Mouse (Mus musculus) liver, embryonic 11.5 days (tissue): ENCODE results near the gene Gp9. TPM values are rescaled to one million over a fixed set of nuclear protein-coding genes. Genes with fewer than 3 reads are reported as not detected.
"Not testable (repeated sequence)": the region's sequence is repeated elsewhere in the genome, so short reads cannot be mapped to it uniquely, and the experiment has no call there.

Experiments
- ATAC-seq: fragments of 200-750 bp; cut with Nextera tagmentation; replicated peaks from 2 replicates; pipeline ENCODE4 v1.8.0; 2017; ENCODE audit warnings: moderate number of reproducible peaks, mild to moderate bottlenecking, moderate TSS enrichment, moderate library complexity; ENCODE audit not compliant: low FRiP score
- DNase-seq: peaks from one replicate; pipeline ENCODE4 v3.0.0-alpha.2; 2017; ENCODE audit warnings: low spot score
- H3K27ac ChIP-seq: fragments of 300-500 bp; sonication (generic); 2 replicates; pipeline ENCODE4 v1.5.1; 2014; ENCODE audit warnings: mild to moderate bottlenecking, low read depth, low read length, control low read depth
- H3K27me3 ChIP-seq: fragments of 300-500 bp; sonication (generic); replicated peaks from 2 replicates; pipeline ENCODE4 v1.6.1; 2014; ENCODE audit warnings: low read length, mixed read lengths; ENCODE audit not compliant: control insufficient read depth, insufficient read depth
- H3K36me3 ChIP-seq: fragments of 300-500 bp; sonication (generic); 2 replicates; pipeline ENCODE4 v1.6.1; 2014; ENCODE audit warnings: mild to moderate bottlenecking, low read length, moderate library complexity, mixed read lengths; ENCODE audit not compliant: control insufficient read depth, insufficient read depth
- H3K4me1 ChIP-seq: fragments of 300-500 bp; sonication (generic); replicated peaks from 2 replicates; pipeline ENCODE4 v1.6.1; 2014; ENCODE audit warnings: low read length, mixed read lengths; ENCODE audit not compliant: control insufficient read depth, insufficient read depth
- H3K4me2 ChIP-seq: fragments of 300-500 bp; sonication (generic); 2 replicates; pipeline ENCODE4 v1.6.1; 2014; ENCODE audit warnings: mild to moderate bottlenecking, control low read depth, moderate library complexity
- H3K4me3 ChIP-seq: fragments of 300-500 bp; sonication (generic); 2 replicates; pipeline ENCODE4 v1.5.1; 2014; ENCODE audit warnings: low read depth, low read length, control low read depth
- H3K9ac ChIP-seq: fragments of 300-500 bp; sonication (generic); 2 replicates; pipeline ENCODE4 v1.6.1; 2014; ENCODE audit warnings: low read depth, low read length, control low read depth
- H3K9me3 ChIP-seq: fragments of 300-500 bp; sonication (generic); 2 replicates; pipeline ENCODE4 v1.6.1; 2016; ENCODE audit warnings: low read length, inconsistent platforms, mixed read lengths; ENCODE audit not compliant: control insufficient read depth
- WGBS: fragments of 180-500 bp; shearing (Covaris S2); extraction: QIAGEN DNeasy Blood & Tissue Kit; methylation state at CpG from one replicate; pipeline ENCODE4 v1.1.7; 2014; 5-methylcytosine and 5-hydroxymethylcytosine counted together
- polyA plus RNA-seq: library from polyadenylated mRNA; unstranded; fragments of >200 nt; fragmentation: Nextera tagmentation; extraction: Ambion mirVana; gene quantifications from 2 replicates; pipeline ENCODE4 v1.2.1, GENCODE M21; 2014

The Gp9 gene
- polyA plus RNA-seq, 1 experiment from 2014 or later = 37.3 TPM

DNA sequence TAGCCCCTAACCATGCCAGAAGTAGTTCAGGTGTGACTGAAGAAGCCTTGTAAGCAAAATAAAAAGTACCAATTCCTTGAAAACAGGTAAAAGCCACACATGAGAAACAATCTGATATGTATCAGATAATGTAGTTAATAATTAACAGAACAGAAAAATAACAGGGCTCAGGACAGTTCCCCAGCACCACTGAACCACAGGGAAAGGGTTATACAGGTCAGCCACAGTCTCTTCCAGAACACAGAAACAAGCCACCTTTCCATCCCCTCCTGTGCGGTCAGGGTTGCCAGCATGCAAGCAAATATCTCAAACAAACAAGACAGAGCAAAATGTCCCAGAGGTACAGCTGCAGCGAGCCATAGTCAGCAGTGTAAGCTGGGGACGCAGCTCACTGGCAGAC is 18.5 kb upstream of the Gp9 start:
- Histone ChIP-seq H3K4me1 (peaks cover 11% of the 10 kb centered on the region), H3K27me3 (no peaks in the 10 kb centered on the region), H3K4me2 (no peak overlapping the region), H3K9ac (no peak overlapping the region), H3K9me3 (no peaks in the 10 kb centered on the region), H3K36me3 (no peaks in the 10 kb centered on the region), H3K4me3 (no peak overlapping the region), H3K27ac (peak overlapping the region; percentile 28; the same call in 1 of the 2 replicates)
- ATAC-seq (no peak), DNase-seq (no peak)
- WGBS = 68% methylated on average over 3 of the region's 3 CpGs

DNA sequence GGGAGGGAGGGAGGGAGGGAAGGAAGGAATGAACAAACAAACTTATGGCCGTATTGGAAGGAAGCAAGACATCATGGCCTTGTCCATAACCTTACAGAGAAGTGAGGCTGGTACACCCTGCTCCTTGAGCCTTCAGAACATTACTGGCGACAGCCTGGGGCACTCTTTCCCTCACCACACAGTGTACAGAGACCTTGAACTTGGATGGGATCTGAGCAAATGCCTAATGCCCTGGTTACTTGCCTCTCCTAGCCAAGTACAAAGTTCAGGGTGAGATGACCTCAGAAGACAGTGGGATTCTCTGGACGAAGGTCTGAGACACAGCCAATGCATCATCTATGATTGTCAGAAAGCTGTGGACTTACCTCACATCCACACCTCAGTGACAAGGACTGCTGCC is 18.0 kb upstream of the Gp9 start:
- DNase-seq = no peak
- H3K27ac ChIP-seq = peak overlapping the region; percentile 28; the same call in 1 of the 2 replicates
- H3K4me2 ChIP-seq = no peak overlapping the region

DNA sequence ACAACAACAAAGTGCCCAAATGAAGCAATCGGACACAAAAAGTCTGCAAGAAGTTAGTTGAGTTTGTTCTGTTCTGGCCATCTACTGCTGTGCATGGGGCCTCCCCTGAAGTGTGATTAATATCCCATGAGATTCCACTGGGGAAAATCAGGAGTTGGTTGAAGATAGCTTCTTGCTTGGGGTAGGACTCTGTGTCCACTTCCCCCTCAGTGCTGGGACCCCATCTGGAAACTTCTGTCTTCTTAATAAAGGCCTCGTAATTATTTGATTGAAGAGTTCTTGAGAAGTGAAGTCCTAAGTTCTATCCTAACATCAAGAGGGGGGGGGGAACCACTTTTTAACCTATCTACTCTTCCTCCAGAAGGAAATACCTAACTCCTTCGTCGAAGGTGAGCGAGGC is 15.7 kb upstream of the Gp9 start:
- Histone ChIP-seq H3K4me3 (no peak overlapping the region), H3K27ac (peak overlapping the region; percentile 85), H3K36me3 (no peaks in the 10 kb centered on the region), H3K9me3 (no peaks in the 10 kb centered on the region), H3K4me2 (no peak overlapping the region), H3K27me3 (no peaks in the 10 kb centered on the region), H3K4me1 (peaks cover 11% of the 10 kb centered on the region), H3K9ac (0 out of 2 replicates have a peak overlapping the region, but pooled peaks have one; percentile 1)
- DNase-seq (peak; percentile 28), ATAC-seq (no peak)
- 79% methylated on average over 5 of the region's 5 CpGs for WGBS

More for the DNA sequence above, 18.0 kb upstream of the Gp9 start:
- ATAC-seq = no peak
- Histone ChIP-seq H3K4me1 (peaks cover 11% of the 10 kb centered on the region), H3K4me3 (no peak overlapping the region), H3K27me3 (no peaks in the 10 kb centered on the region), H3K9me3 (no peaks in the 10 kb centered on the region), H3K9ac (no peak overlapping the region), H3K36me3 (no peaks in the 10 kb centered on the region)
- WGBS = 64% methylated on average over 3 of the region's 3 CpGs

DNA sequence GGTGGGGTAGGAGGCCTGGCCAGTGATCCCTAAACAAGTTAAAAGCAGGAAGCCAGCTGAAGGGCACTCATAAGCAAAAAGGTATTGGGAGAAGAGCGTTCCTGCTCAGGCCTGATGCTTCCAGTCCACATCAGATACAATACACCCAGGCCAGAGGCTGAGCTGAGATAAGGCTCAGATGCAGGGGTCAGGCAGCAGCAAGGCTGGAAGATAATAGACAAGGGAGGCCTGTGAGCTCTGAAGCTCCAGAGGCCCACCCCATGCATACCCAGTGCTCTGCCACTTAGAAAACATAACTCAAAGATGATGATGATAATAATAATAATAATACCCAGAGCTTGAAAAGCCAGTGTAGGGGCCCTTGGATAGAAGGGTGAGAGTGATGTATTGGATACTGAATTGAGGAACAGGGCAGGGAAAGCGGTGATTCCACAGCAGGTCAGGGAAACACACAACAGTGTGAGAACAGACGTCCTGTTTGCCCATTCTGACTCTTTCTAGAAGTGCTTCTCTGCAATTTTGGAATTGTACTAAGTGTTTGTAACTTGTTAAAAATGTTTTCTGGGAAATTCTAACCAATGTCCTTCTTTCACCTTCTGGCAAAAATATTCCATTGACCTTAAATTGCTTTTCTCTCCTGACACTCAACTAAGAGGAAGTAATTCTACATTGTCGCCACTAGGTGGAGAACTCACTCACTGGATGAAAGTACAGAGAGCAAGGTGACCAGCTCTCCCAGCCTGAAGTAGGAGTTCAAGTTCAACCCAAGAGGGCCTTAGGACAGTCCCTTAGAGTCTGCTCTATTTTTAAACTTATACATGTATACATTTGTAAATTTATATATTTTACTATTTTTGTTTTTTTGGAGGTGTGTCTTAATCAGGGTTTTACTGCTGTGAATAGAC is 14.2 kb upstream of the Gp9 start:
- Histone ChIP-seq H3K9ac (peak overlapping the region; percentile 50), H3K4me1 (peaks cover 11% of the 10 kb centered on the region), H3K36me3 (no peaks in the 10 kb centered on the region), H3K4me3 (no peak overlapping the region), H3K4me2 (peak overlapping the region; percentile 54), H3K27me3 (no peaks in the 10 kb centered on the region), H3K27ac (peak overlapping the region; percentile 85), H3K9me3 (no peaks in the 10 kb centered on the region)
- peak; percentile 99 for ATAC-seq
- 52% methylated on average over 4 of the region's 4 CpGs for WGBS
- peak; percentile 47 for DNase-seq

DNA sequence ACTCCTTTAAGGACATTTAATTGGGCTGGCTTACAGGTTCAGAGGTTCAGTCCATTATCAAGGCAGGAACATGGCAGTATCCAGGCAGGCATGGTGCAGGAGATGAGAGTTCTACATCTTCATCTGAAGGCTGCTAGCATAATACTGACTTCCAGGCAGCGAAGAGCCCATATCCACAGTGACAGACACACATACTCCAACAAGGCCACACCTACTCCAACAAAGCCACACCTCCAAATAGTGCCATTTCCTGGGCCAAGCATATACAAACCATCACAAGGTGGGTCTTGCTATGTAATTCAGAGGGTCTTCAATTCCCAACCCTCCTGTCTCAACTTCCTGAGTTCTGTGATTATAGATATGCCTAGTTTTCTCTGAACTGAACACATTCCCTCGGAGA is 13.6 kb upstream of the Gp9 start:
- not testable (repeated sequence) for H3K27ac ChIP-seq

DNA sequence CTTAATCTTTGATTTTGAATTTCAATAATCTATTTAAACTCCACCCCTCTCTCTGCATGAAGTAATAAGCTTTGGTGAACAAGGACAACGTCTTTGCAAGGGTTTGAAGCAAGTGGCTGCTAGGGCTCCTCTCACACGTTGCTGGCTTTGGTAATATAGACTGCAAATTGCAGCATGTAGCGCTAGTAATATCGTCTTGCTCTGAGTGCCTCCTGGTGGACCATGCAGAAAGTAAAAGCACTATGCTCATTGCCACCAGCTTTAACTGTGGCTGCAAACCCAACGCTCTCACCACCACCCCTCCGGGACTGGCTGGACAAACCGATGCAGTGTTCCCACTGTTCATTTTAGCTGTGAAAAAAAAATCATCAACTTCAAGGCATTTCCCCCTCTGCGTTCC is 7.2 kb upstream of the Gp9 start:
- Histone ChIP-seq H3K4me2 (no peak overlapping the region), H3K4me3 (no peak overlapping the region), H3K27ac (no peak overlapping the region), H3K9ac (no peak overlapping the region), H3K27me3 (no peaks in the 10 kb centered on the region), H3K4me1 (no peaks in the 10 kb centered on the region), H3K9me3 (no peaks in the 10 kb centered on the region), H3K36me3 (no peaks in the 10 kb centered on the region)
- WGBS = 54% methylated on average over 8 of the region's 8 CpGs
- ATAC-seq (0 out of 2 replicates have a peak, but pooled peaks have one; percentile 45), DNase-seq (peak; percentile 28)

More for the DNA sequence above, 13.6 kb upstream of the Gp9 start:
- 92% methylated on average over 2 of the region's 2 CpGs for WGBS
- not testable (repeated sequence) for H3K27me3 ChIP-seq, ATAC-seq, H3K4me2 ChIP-seq, H3K4me3 ChIP-seq, H3K9ac ChIP-seq, H3K36me3 ChIP-seq, H3K9me3 ChIP-seq
- peak; percentile 29 for DNase-seq
- peaks cover 11% of the 10 kb centered on the region for H3K4me1 ChIP-seq

DNA sequence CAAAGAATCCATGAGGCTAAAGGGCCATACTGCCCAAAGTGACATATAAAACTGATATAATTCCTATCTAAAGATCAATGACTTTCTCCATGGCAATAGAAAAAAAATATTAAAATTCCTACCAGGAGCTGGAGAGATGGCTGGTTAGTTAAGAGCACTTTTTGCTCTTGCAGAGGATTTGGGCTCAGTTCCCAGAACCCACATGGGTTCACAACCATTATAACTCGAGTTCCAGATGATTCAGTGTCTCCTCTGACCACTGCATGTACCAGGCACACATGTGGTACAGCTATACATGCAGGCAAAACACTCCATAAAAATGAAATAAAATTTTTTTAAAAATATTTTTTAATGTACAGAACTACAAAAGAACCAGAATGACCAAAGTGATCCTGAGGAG is 3.4 kb upstream of the Gp9 start:
- DNase-seq = no peak

DNA sequence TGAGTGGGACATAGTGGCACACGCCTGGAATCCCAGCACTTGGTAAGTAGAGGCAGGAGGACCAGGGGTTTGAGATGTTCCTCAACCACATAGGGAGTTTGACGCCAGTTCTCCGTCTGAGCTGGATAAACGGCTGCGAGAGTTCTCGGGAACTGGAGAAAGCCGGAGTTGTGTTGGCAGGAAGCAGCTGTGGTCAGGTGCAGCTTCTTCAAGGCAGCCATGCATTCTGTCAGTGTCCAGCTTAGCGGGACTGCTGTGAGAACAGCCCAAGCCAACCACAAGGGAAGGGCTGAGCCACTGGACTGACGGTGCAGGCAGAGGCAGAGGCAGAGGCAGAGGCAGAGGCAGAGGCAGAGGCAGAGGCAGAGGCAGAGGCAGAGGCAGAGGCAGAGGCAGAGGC is 3.0 kb upstream of the Gp9 start:
- no peak overlapping the region for H3K4me2 ChIP-seq
- no peak overlapping the region for H3K4me3 ChIP-seq
- DNase-seq (no peak), ATAC-seq (no peak)
- WGBS = 61% methylated on average over 9 of the region's 9 CpGs
- no peak overlapping the region for H3K9ac ChIP-seq
- no peaks in the 10 kb centered on the region for H3K36me3 ChIP-seq
- no peak overlapping the region for H3K27ac ChIP-seq
- no peaks in the 10 kb centered on the region for H3K27me3 ChIP-seq
- H3K9me3 ChIP-seq = no peaks in the 10 kb centered on the region
- H3K4me1 ChIP-seq = peaks cover 25% of the 10 kb centered on the region

More for the DNA sequence above, 3.4 kb upstream of the Gp9 start:
- no peak overlapping the region for H3K4me3 ChIP-seq
- H3K27me3 ChIP-seq = no peaks in the 10 kb centered on the region
- peaks cover 25% of the 10 kb centered on the region for H3K4me1 ChIP-seq
- H3K36me3 ChIP-seq = no peaks in the 10 kb centered on the region
- no peak overlapping the region for H3K27ac ChIP-seq
- H3K9me3 ChIP-seq = no peaks in the 10 kb centered on the region
- no peak overlapping the region for H3K9ac ChIP-seq
- 56% methylated on average over 1 of the region's 1 CpGs for WGBS
- no peak for ATAC-seq
- no peak overlapping the region for H3K4me2 ChIP-seq
